Mouse (Mus musculus): Measurements from ENCODE around the gene Abhd16b.

Abhd16b gene

DNA sequence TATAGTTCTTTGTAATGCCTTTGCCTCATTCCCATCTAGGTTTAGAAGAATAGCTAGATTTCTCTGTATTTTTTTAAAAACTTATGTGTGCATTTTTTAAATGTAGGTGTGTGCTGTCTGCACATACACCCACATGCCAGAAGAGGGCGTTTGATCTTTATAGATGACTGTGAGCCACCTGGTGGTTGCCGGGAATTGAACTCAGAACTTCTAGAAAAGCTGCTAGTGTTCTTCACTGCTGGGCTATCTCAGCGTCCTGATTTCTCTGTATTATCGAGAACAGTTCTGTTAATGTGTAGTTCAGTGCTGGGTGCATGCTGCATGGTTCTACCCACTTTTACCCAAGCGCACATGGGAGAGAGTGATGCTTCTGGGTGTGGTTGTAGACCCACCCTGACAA is 29.8 kb downstream of the Abhd16b start:
- in situ Hi-C loops (cut with MboI; ENCODE audit: unreplicated experiment in 2 of 2) = loop anchor here (5.0 kb wide), 2 partner anchors 54 to 59 kb away; partner anchors contain the start of gene Uckl1 (in 1 of the 2)

DNA sequence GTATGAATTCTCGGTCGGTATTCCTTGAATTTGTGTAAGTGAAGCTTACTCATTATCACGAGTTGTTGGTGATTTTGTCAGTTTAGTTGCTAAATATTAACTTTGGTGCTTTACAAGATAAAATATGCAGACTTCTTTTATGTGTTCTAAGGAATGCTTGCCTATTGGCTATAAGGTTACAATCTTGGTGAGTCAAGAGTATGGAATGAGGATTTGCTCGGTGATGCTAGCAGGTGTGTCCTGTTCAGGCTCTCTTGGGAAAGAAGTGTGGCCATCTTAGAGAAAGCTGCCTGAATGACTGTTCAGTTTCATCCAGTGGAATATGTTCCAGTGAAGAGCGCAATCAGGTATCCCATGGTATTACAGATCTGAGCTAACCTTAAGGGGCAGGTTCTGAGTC is 32.5 kb downstream of the Abhd16b start:
- in situ Hi-C loops (cut with MboI; ENCODE audit: unreplicated experiment in 2 of 2) = no loop called here

DNA sequence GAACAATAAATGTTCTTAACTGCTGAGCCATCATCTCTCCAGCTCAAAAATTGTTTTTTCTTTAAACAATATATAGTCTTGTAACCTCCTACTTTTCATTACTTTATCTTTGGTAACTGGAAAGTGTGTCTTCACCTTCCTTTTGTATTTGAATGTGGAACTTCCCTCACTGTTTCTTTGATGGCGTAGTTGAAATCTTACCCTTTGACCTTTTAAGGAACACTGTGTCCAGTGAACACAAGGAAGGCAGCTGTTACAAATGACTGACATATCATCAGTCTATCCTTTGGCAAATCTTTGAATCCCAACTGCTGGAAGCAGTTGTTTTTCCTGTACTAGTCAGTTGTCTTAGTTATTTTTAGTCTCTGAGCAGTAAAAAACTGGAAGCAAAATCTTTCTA is 36.1 kb downstream of the Abhd16b start:
- in situ Hi-C loops (cut with MboI; ENCODE audit: unreplicated experiment in 2 of 2) = no loop called here

DNA sequence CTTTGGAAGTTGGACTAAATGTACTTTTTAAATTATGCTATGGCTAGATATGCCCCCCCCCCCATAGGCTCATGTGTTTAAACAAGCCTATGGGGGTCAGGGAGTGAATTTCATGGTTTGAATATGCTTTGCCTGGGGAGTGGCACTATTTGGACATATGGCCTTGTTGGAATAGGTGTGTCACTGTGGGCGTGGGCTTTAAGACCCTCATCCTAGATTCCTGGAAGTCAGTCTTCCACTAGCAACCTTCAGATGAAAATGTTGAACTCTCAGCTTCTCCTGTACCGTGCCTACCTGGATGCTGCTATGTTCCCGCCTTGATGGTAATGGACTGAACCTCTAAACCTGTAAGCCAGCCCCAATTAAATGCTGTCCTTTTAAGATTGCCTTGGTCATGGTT is 39.6 kb downstream of the Abhd16b start:
- in situ Hi-C loops (cut with MboI; ENCODE audit: unreplicated experiment in 2 of 2) = no loop called here

DNA sequence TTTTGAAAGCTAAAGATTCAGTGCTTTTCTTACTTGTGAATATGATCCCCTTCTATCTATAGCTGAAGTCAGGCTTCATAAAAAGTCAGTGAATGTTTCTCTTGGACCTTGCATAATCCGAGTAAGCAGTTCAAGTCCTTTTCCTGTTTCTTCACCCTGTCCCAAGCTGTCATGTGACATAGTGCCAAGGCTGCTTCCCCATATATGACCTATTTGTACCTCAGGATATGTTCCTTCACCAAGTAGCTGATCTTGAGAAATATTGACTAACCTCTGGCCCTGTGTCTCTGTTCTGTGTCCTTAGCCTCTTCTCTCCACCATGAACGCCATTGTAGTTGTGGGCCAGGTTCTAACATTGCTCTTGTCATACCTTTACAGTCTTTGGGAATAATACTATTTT is 43.4 kb downstream of the Abhd16b start:
- in situ Hi-C loops (cut with MboI; ENCODE audit: unreplicated experiment in 2 of 2) = no loop called here

DNA sequence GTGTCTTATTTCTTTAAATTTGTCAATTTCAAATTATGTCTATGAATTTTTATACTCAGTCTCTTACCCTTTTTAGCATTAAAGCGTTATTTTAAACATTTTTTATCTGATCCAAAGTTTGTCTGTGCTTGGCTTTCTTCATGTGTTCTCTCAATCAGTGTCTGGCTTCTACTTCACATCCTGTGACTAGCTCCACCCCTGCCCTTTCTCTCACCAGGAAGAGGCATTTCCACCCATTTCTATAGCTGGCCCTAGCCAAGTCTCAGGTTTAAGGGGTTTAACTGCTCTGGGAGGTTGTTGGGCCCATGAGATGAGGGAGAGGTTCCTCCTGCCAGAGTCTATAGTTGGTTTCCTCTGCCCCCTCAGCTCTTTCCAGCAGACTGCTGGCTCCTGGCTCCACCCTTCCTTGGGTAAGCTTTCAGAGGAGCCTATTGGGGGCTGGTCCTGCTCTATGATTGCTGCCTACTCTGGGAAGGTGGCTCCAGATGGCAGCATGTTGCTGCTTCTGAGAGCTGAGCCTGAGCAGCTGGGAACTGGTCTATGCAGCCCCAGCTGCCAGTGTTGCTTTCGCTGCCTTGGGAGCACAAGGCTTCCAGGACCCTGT is 44.5 kb downstream of the Abhd16b start:
- in situ Hi-C loops (cut with MboI; ENCODE audit: unreplicated experiment in 2 of 2) = no loop called here

DNA sequence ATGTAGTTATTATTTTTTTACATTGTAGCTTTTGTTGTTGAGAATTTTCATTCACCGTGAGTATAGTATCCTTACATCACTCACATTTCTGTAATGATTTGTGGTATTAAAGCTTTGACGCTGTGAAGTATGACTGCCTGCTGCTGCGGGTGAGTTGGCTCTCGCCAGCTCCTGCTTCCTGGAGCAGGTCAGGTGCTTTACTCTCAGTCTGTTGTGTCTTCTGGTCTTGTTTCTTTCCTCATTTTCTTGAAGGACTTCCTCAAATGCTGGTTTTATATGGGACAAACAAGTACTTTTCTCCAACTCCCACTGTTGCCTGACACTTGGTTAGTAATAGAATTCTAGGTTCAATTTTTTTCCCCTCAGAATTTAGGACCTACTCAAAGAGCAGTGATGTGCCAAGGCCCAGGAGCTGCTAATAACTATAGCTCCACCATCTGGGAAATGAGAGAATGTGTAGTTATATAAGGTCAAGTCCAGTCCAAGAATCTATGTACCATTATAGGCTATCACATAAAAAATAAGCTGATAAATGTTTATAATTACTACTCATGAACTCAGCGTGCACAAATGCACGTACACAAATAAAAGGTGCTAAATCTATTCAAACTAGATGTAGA is 48.9 kb downstream of the Abhd16b start:
- in situ Hi-C loops (cut with MboI; ENCODE audit: unreplicated experiment in 2 of 2) = no loop called here

Measured in v-Abl transformed pro-B cells (cell line).